In genomic region chr9:38772768-38773167, GRCm38 (mm10) we compare ENCODE assay signal across 11 mouse cellular contexts. TPM values are rescaled to one million over a fixed set of nuclear protein-coding genes. Genes with fewer than 3 reads are reported as not detected.
"Had no signal": no experiment of that assay in that cellular context is flagged by ENCODE, and none has a peak within 500 bp of the region (broad histone marks: within the 10 kb centered on the region; RNA-seq: fewer than 3 reads in every experiment).

TSS of gene Olfr921 (plus strand) at chr9:38773068.

- H3K36me3 ChIP-seq: neural tube, embryonic 13.5 days; neural tube, embryonic 15.5 days; stomach, embryonic 15.5 days had no signal

- H3K9ac ChIP-seq: neural tube, embryonic 13.5 days; neural tube, embryonic 15.5 days; stomach, embryonic 15.5 days had no signal

- H3K9me3 ChIP-seq: neural tube, embryonic 13.5 days; neural tube, embryonic 15.5 days; stomach, embryonic 15.5 days had no signal

- H3K27me3 ChIP-seq: neural tube, embryonic 13.5 days; neural tube, embryonic 15.5 days; stomach, embryonic 15.5 days had no signal

- H3K4me2 ChIP-seq: neural tube, embryonic 13.5 days; neural tube, embryonic 15.5 days; stomach, embryonic 15.5 days had no signal

- H3K4me1 ChIP-seq: neural tube, embryonic 13.5 days; neural tube, embryonic 15.5 days; stomach, embryonic 15.5 days had no signal

- H3K27ac ChIP-seq: neural tube, embryonic 13.5 days; neural tube, embryonic 15.5 days; stomach, embryonic 15.5 days; stomach, postnatal 0 days had no signal

- H3K4me3 ChIP-seq: neural tube, embryonic 13.5 days; neural tube, embryonic 15.5 days; stomach, embryonic 15.5 days had no signal

RNA-seq across cellular contexts. Expression of gene Olfr921, which starts in this region (rescaled TPM):
- polyA plus RNA-seq: neural tube, embryonic 13.5 days; neural tube, embryonic 14.5 days; neural tube, embryonic 15.5 days; small intestine, adult 2 months; spleen, adult 2 months; stomach, embryonic 14.5 days; stomach, embryonic 15.5 days; stomach, embryonic 16.5 days; stomach, postnatal 0 days; testis, adult 2 months; thymus, postnatal 0 days had no signal
